Mouse (Mus musculus) MEL (cell line): ENCODE measurements around the gene Stt3b.

ENCODE experiments used
- ELF1 ChIP-seq: IDR thresholded peaks from 2 replicates; pipeline ENCODE4 v1.6.1; 2014; ENCODE audit warnings: low read depth, mild to moderate bottlenecking, inconsistent platforms, low read length, improper control_type of control experiment, moderate library complexity
- ETS1 ChIP-seq: IDR thresholded peaks from 2 replicates; pipeline ENCODE4 v1.6.1; 2012; ENCODE audit warnings: low read depth, mild to moderate bottlenecking, inconsistent platforms, low read length, improper control_type of control experiment, moderate library complexity
- POLR2AphosphoS2 ChIP-seq: IDR thresholded peaks from 2 replicates; pipeline ENCODE4 v1.6.1; 2011; ENCODE audit warnings: low read length, improper control_type of control experiment
- USF1 ChIP-seq: IDR thresholded peaks from 2 replicates; pipeline ENCODE4 v1.6.1; 2014; ENCODE audit warnings: low read depth, mild to moderate bottlenecking, inconsistent platforms, low read length, improper control_type of control experiment, moderate library complexity

DNA sequence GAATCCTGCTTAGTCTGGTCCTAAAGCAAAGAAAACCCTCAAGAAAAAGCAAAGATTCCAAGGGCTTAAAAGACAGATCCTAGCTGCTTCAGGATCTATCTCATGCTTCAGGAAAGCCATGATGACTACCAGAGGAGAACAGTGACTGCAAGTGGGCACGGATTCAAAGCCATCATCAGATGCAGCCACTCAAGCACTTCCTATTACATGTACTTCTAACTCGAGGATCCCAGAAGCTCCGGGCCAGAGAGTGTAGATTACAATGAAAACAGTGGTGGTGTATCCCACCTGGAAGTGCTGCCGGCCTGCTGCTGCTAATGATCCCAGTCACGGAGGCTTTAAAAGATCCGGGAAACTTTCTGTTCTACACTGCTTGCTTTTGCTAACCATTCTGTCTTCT lies 4.0 kb downstream of the Stt3b start:
- TF ChIP-seq ELF1 (no peak), USF1 (no peak), ETS1 (no peak), POLR2AphosphoS2 (no peak)
